Mouse (Mus musculus) limb, embryonic 14.5 days (tissue): ENCODE results near the gene Cuedc2. TPM values are rescaled to one million over a fixed set of nuclear protein-coding genes. Genes with fewer than 3 reads are reported as not detected.

Experiments used
- ATAC-seq: fragments of 200-750 bp; cut with Nextera tagmentation; 2 replicates; pipeline ENCODE4 v1.8.0; 2017; ENCODE audit warnings: low read depth, moderate number of reproducible peaks, moderate TSS enrichment; ENCODE audit not compliant: low FRiP score
- DNase-seq: peaks from one replicate; pipeline ENCODE4 v3.0.0-alpha.2; 2015; ENCODE audit warnings: low spot score
- H3K27ac ChIP-seq: fragments of 300-500 bp; sonication (generic); replicated peaks from 2 replicates; pipeline ENCODE4 v1.5.1; 2014; ENCODE audit warnings: low read depth, mild to moderate bottlenecking, low read length, moderate library complexity, mixed read lengths
- H3K27me3 ChIP-seq: fragments of 300-500 bp; sonication (generic); 2 replicates; pipeline ENCODE4 v1.6.1; 2014; ENCODE audit warnings: low read length, mixed read lengths; ENCODE audit not compliant: control insufficient read depth, insufficient read depth
- H3K36me3 ChIP-seq: fragments of 300-500 bp; sonication (generic); 2 replicates; pipeline ENCODE4 v1.6.1; 2014; ENCODE audit warnings: mild to moderate bottlenecking, low read length, moderate library complexity, mixed read lengths; ENCODE audit not compliant: control insufficient read depth, insufficient read depth
- H3K4me1 ChIP-seq: fragments of 300-500 bp; sonication (generic); 2 replicates; pipeline ENCODE4 v1.6.1; 2014; ENCODE audit warnings: antibody characterized with exemption, low read length, mixed read lengths; ENCODE audit not compliant: control insufficient read depth, insufficient read depth
- H3K4me2 ChIP-seq: fragments of 300-500 bp; sonication (generic); replicated peaks from 2 replicates; pipeline ENCODE4 v1.6.1; 2014; ENCODE audit warnings: low read depth, mild to moderate bottlenecking, low read length, moderate library complexity; ENCODE audit not compliant: severe bottlenecking
- H3K4me3 ChIP-seq: fragments of 300-500 bp; sonication (generic); replicated peaks from 2 replicates; pipeline ENCODE4 v1.5.1; 2014; ENCODE audit warnings: low read length
- H3K9ac ChIP-seq: fragments of 300-500 bp; sonication (generic); 2 replicates; pipeline ENCODE4 v1.6.1; 2014; ENCODE audit warnings: mild to moderate bottlenecking, low read depth, low read length, moderate library complexity; ENCODE audit not compliant: severe bottlenecking
- H3K9me3 ChIP-seq: fragments of 300-500 bp; sonication (generic); 2 replicates; pipeline ENCODE4 v1.6.1; 2016; ENCODE audit warnings: low read length; ENCODE audit not compliant: control insufficient read depth
- POLR2A ChIP-seq: fragments of 200-500 bp; IDR thresholded peaks from 2 replicates; pipeline ENCODE4 v1.8.0; 2012; ENCODE audit warnings: inconsistent platforms, mild to moderate bottlenecking, moderate library complexity, borderline replicate concordance; ENCODE audit not compliant: insufficient read depth, insufficient read length; ENCODE audit errors: extremely low read depth
- WGBS: fragments of 180-500 bp; shearing (Covaris S2); extraction: QIAGEN DNeasy Blood & Tissue Kit; methylation state at CpG from one replicate; pipeline ENCODE4 v1.1.7; 2014; 5-methylcytosine and 5-hydroxymethylcytosine counted together
- polyA plus RNA-seq, 2 experiments: library from polyadenylated mRNA; depleted of rRNA in 1 of 2; stranded (reverse) in 1 of 2; unstranded in 1 of 2; fragments of >200 nt; fragmentation: Nextera tagmentation in 1 of 2; extraction: Ambion mirVana in 1 of 2; gene quantifications; 2 replicates each; pipeline versions ENCODE4 v1.2.1 to v1.2.3; 2012 to 2014

Cuedc2 gene
- polyA plus RNA-seq, 2 experiments, result 110 to 164 TPM

- Histone ChIP-seq H3K4me3 (no peak overlapping the region), H3K27ac (no peak overlapping the region), H3K9me3 (no peaks in the 10 kb centered on the region), H3K4me1 (peaks cover 6% of the 10 kb centered on the region), H3K36me3 (peaks cover 32% of the 10 kb centered on the region), H3K9ac (no peak overlapping the region), H3K27me3 (peaks cover 40% of the 10 kb centered on the region), H3K4me2 (no peak overlapping the region)
- ATAC-seq (no peak), DNase-seq (no peak)
- no peak for TF ChIP-seq POLR2A
- WGBS, result 91% methylated on average over 9 of the region's 9 CpGs
These were observed 27.2 kb downstream of the Cuedc2 start for GRCm38 (mm10) chr19:46311341-46311740.

- no peak overlapping the region for H3K4me2 ChIP-seq
- H3K9ac ChIP-seq, result no peak overlapping the region
- WGBS, result 91% methylated on average over 12 of the region's 12 CpGs
- no peak for ATAC-seq
- no peak for TF ChIP-seq POLR2A
- H3K27me3 ChIP-seq, result peaks cover 30% of the 10 kb centered on the region
- H3K4me3 ChIP-seq, result no peak overlapping the region
- peaks cover 32% of the 10 kb centered on the region for H3K36me3 ChIP-seq
- DNase-seq, result no peak
- no peak overlapping the region for H3K27ac ChIP-seq
- H3K9me3 ChIP-seq, result no peaks in the 10 kb centered on the region
- H3K4me1 ChIP-seq, result peaks cover 12% of the 10 kb centered on the region
These were observed 28.1 kb downstream of the Cuedc2 start for GRCm38 (mm10) chr19:46310312-46310865.

GRCm38 (mm10) chr19:46309651-46310305 lies 28.7 kb downstream of the Cuedc2 start:
- Histone ChIP-seq H3K4me2 (no peak overlapping the region), H3K4me3 (no peak overlapping the region), H3K9me3 (no peaks in the 10 kb centered on the region), H3K4me1 (peaks cover 15% of the 10 kb centered on the region), H3K27me3 (peaks cover 24% of the 10 kb centered on the region), H3K27ac (no peak overlapping the region), H3K36me3 (peaks cover 32% of the 10 kb centered on the region), H3K9ac (no peak overlapping the region)
- ATAC-seq (no peak), DNase-seq (no peak)
- no peak for TF ChIP-seq POLR2A
- WGBS, result 79% methylated on average over 21 of the region's 21 CpGs

- H3K27me3 ChIP-seq, result peaks cover 15% of the 10 kb centered on the region
- peak; percentile 35; the same call in 1 of the 2 replicates for ATAC-seq
These were observed 29.6 kb downstream of the Cuedc2 start for GRCm38 (mm10) chr19:46308706-46309435.

GRCm38 (mm10) chr19:46308303-46308702 lies 30.2 kb downstream of the Cuedc2 start:
- no peak for DNase-seq
- TF ChIP-seq POLR2A, result no peak

More at GRCm38 (mm10) chr19:46308706-46309435, 29.6 kb downstream of the Cuedc2 start:
- peak overlapping the region; percentile 34 for H3K9ac ChIP-seq
- 2% methylated on average over 46 of the region's 47 CpGs for WGBS
- peak overlapping the region; percentile 35 for H3K4me3 ChIP-seq
- no peak for TF ChIP-seq POLR2A
- H3K36me3 ChIP-seq, result peaks cover 32% of the 10 kb centered on the region
- H3K4me1 ChIP-seq, result peaks cover 15% of the 10 kb centered on the region
- H3K9me3 ChIP-seq, result no peaks in the 10 kb centered on the region
- H3K27ac ChIP-seq, result no peak overlapping the region
- H3K4me2 ChIP-seq, result peak overlapping the region; percentile 71
- peak; percentile 84 for DNase-seq

More at GRCm38 (mm10) chr19:46308303-46308702, 30.2 kb downstream of the Cuedc2 start:
- peak overlapping the region; percentile 35 for H3K4me3 ChIP-seq
- no peak overlapping the region for H3K27ac ChIP-seq
- peaks cover 17% of the 10 kb centered on the region for H3K4me1 ChIP-seq
- no peaks in the 10 kb centered on the region for H3K9me3 ChIP-seq
- peaks cover 10% of the 10 kb centered on the region for H3K27me3 ChIP-seq
- 70% methylated on average over 16 of the region's 16 CpGs for WGBS
- no peak overlapping the region; the same call in 1 of the 2 replicates for H3K4me2 ChIP-seq
- no peak overlapping the region for H3K9ac ChIP-seq
- peaks cover 32% of the 10 kb centered on the region for H3K36me3 ChIP-seq
- no peak for ATAC-seq
